Mouse (Mus musculus) megakaryocyte-erythroid progenitor cell, adult 5-6 weeks (primary cell): ENCODE data around the gene Gm11639. TPM values are rescaled to one million over a fixed set of nuclear protein-coding genes. Genes with fewer than 3 reads are reported as not detected.
A peak's percentile ranks its signal among the peaks of the same experiment; 100 is the strongest.

Source experiments
- ATAC-seq: replicated peaks from 2 replicates; pipeline ENCODE4 v1.8.0; 2016; ENCODE audit warnings: mild to moderate bottlenecking, inconsistent platforms; ENCODE audit not compliant: severe bottlenecking, poor library complexity, low FRiP score, low TSS enrichment
- total RNA-seq, 2 experiments: library from RNA; stranded (forward) in 1 of 2; stranded (reverse) in 1 of 2; fragments of 200-1000, 215-1000 nt in 1 of 2; fragments of >200 nt in 1 of 2; fragmentation: Nextera tagmentation in 1 of 2; gene quantifications; 2 replicates each; pipeline ENCODE4 v1.2.3; 2014 to 2017

The Gm11639 gene
- total RNA-seq, 2 experiments from 2014 or later: not detected

GRCm38 (mm10) chr11:104674768-104675167 lies 10.7 kb upstream of the Gm11639 start:
- no peak for ATAC-seq

- ATAC-seq: no peak
Observed at GRCm38 (mm10) chr11:104693235-104693634, 7.7 kb downstream of the Gm11639 start.

GRCm38 (mm10) chr11:104704097-104704496 lies 18.6 kb downstream of the Gm11639 start:
- ATAC-seq: no peak

- 0 out of 2 replicates have a peak, but pooled peaks have one; percentile 57 for ATAC-seq
Observed at GRCm38 (mm10) chr11:104707084-104707483, 21.6 kb downstream of the Gm11639 start.

- no peak for ATAC-seq
Observed at GRCm38 (mm10) chr11:104744995-104745568, 59.6 kb downstream of the Gm11639 start.

- ATAC-seq: no peak
Observed at GRCm38 (mm10) chr11:104765762-104766161, 80.3 kb downstream of the Gm11639 start.

- no peak for ATAC-seq
Observed at GRCm38 (mm10) chr11:104767068-104767467, 81.6 kb downstream of the Gm11639 start.

GRCm38 (mm10) chr11:104768072-104768471 lies 82.6 kb downstream of the Gm11639 start:
- ATAC-seq: peak; percentile 92

- no peak for ATAC-seq
Observed at GRCm38 (mm10) chr11:104778796-104779195, 93.3 kb downstream of the Gm11639 start.

- ATAC-seq: no peak
Observed at GRCm38 (mm10) chr11:104944723-104945122, 259.2 kb downstream of the Gm11639 start.

- no peak for ATAC-seq
Observed at GRCm38 (mm10) chr11:104952349-104952748, 266.8 kb downstream of the Gm11639 start.

- peak; percentile 67; the same call in 1 of the 2 replicates for ATAC-seq
Observed at GRCm38 (mm10) chr11:104967862-104968261, 282.4 kb downstream of the Gm11639 start.

- ATAC-seq: no peak
Observed at GRCm38 (mm10) chr11:104968388-104968787, 282.9 kb downstream of the Gm11639 start.

GRCm38 (mm10) chr11:104971322-104971721 lies 285.8 kb downstream of the Gm11639 start:
- ATAC-seq: no peak

- no peak for ATAC-seq
Observed at GRCm38 (mm10) chr11:104972480-104972879, 287.0 kb downstream of the Gm11639 start.

- ATAC-seq: no peak
Observed at GRCm38 (mm10) chr11:104977976-104978375, 292.5 kb downstream of the Gm11639 start.

- ATAC-seq: no peak
Observed at GRCm38 (mm10) chr11:104981342-104982055, 296.0 kb downstream of the Gm11639 start.

- no peak for ATAC-seq
Observed at GRCm38 (mm10) chr11:105009232-105009631, 323.7 kb downstream of the Gm11639 start.

GRCm38 (mm10) chr11:105021071-105021470 lies 335.6 kb downstream of the Gm11639 start:
- ATAC-seq: peak; percentile 87

GRCm38 (mm10) chr11:105028744-105029348 lies 343.3 kb downstream of the Gm11639 start:
- peak; percentile 94 for ATAC-seq

GRCm38 (mm10) chr11:105029525-105029924 lies 344.0 kb downstream of the Gm11639 start:
- ATAC-seq: no peak
